Mouse (Mus musculus) stomach, embryonic 15.5 days (tissue): ENCODE data around the gene Ntpcr. TPM values are rescaled to one million over a fixed set of nuclear protein-coding genes. Genes with fewer than 3 reads are reported as not detected.

Experiments used
- ATAC-seq: fragments of 200-750 bp; cut with Nextera tagmentation; 2 replicates; pipeline ENCODE4 v1.8.0; 2017; ENCODE audit warnings: low read depth, moderate number of reproducible peaks, moderate TSS enrichment; ENCODE audit not compliant: insufficient read depth, low FRiP score
- H3K27ac ChIP-seq: fragments of 300-500 bp; sonication (generic); 2 replicates; pipeline ENCODE4 v1.5.1; 2015; ENCODE audit warnings: mild to moderate bottlenecking, inconsistent platforms
- H3K27me3 ChIP-seq: fragments of 300-500 bp; sonication (generic); replicated peaks from 2 replicates; pipeline ENCODE4 v1.6.1; 2015; ENCODE audit warnings: inconsistent platforms
- H3K36me3 ChIP-seq: fragments of 300-500 bp; sonication (generic); 2 replicates; pipeline ENCODE4 v1.6.1; 2015; ENCODE audit warnings: inconsistent platforms
- H3K4me1 ChIP-seq: fragments of 300-500 bp; sonication (generic); 2 replicates; pipeline ENCODE4 v1.6.1; 2015; ENCODE audit warnings: inconsistent platforms
- H3K4me2 ChIP-seq: fragments of 300-500 bp; sonication (generic); 2 replicates; pipeline ENCODE4 v1.6.1; 2015; ENCODE audit warnings: mild to moderate bottlenecking, inconsistent platforms
- H3K4me3 ChIP-seq: fragments of 300-500 bp; sonication (generic); replicated peaks from 2 replicates; pipeline ENCODE4 v1.5.1; 2015; ENCODE audit warnings: inconsistent platforms
- H3K9ac ChIP-seq: fragments of 300-500 bp; sonication (generic); 2 replicates; pipeline ENCODE4 v1.6.1; 2015; ENCODE audit warnings: inconsistent platforms
- H3K9me3 ChIP-seq: fragments of 300-500 bp; sonication (generic); 2 replicates; pipeline ENCODE4 v1.6.1; 2016; ENCODE audit warnings: inconsistent platforms
- WGBS: fragments of 180-500 bp; shearing (Covaris S2); methylation state at CpG from one replicate; pipeline ENCODE4 v1.1.7; 2015; 5-methylcytosine and 5-hydroxymethylcytosine counted together
- polyA plus RNA-seq: library from polyadenylated mRNA; unstranded; fragments of >200 nt; fragmentation: Nextera tagmentation; extraction: Ambion mirVana; gene quantifications from 2 replicates; pipeline ENCODE4 v1.2.1, GENCODE M21; 2015

Gene Ntpcr
- 27.9 and 29.7 TPM in 2 replicates for polyA plus RNA-seq

DNA sequence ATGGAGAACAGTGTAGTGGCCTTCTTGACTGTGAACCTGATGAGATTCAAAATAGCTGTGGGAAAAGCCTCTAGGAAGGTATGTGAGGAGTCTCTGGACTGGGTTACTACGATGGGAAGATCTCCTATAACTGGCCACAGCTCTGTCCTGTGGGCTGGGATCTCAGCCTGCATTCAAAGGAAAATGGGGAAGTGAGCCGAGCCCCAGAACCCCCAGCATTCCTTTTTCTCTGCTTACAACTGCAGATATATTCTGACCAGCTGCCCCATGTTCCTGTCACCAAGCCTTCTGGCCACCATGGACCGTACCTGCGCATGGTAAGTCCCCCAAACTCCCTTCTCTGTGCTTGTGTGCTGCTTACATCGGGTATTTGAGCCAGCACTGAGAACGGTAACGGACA, at the start of gene Ntpcr:
Gene Ntpcr (plus strand): TSS at position 218 of the 400 bp plus-strand sequence.
- Histone ChIP-seq H3K4me2 (no peak within 1 kb of the TSS), H3K9me3 (no peaks in the 10 kb centered on the region), H3K9ac (no peak within 1 kb of the TSS), H3K4me3 (no peak within 1 kb of the TSS), H3K27me3 (no peaks in the 10 kb centered on the region), H3K4me1 (peaks cover 5% of the 10 kb centered on the region), H3K36me3 (no peaks in the 10 kb centered on the region), H3K27ac (no peak within 1 kb of the TSS)
- WGBS = 71% methylated on average over 7 of the region's 7 CpGs
- no peak for ATAC-seq

DNA sequence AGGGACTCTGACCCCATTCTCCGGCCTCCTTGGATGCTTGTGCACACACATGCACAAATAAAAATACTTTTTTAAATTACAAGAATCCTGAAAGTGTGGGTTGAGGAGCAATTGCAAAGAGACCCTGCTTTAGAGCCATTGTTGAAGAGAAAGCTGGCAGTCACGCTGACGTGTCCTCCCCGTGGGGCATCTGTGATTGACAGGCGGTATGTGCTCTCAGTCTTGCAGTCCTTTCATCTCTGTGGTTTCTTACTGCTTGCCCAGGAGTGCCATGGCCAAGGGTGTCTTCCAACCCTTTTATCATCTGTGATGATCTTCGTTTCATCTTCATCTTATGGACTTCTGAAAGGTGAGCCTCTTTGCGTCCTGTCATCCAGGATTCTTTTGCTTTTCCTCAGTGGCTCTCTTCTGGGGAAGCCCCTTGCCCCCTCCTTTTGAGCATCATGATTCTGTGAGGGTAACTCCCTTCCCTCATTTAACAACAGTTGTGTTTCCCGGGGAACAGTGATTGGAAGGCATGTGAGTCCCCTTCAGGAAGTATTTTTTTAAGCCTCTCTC, 48.8 kb upstream of the Ntpcr start:
- Histone ChIP-seq H3K9me3 (no peaks in the 10 kb centered on the region), H3K4me3 (no peak overlapping the region), H3K27me3 (no peaks in the 10 kb centered on the region), H3K36me3 (no peaks in the 10 kb centered on the region), H3K4me1 (no peaks in the 10 kb centered on the region), H3K27ac (no peak overlapping the region), H3K4me2 (no peak overlapping the region), H3K9ac (no peak overlapping the region)
- no peak for ATAC-seq
- 58% methylated on average over 8 of the region's 8 CpGs for WGBS

DNA sequence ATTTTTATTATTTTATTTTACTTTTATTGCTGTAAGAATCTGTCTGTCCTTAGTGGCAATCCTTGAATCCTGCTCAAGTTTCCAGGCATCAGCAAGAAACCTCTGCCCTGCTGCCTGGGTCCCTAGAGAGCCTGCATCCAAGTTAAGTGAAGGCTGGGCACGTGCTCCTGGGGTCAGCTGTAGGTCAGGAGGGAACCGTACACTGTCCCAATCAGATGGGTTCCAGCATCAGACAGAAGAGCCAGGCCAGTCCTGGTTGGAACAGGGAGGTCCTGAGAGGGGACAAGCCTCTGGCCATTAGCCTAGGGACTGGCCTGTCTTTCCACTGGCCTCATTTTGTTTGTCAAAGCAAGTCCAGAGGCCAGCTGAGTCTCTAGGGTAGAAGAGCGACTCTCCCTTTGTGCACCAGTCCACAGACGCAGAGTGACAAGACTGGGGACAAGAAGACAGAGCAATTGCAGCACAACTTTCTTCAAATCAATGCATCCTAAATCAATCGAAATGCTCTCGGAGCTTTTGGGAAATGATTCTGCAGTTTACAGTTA, 44.5 kb upstream of the Ntpcr start:
- H3K4me1 ChIP-seq = no peaks in the 10 kb centered on the region
- ATAC-seq = no peak
- H3K27ac ChIP-seq = no peak overlapping the region
- no peak overlapping the region for H3K4me3 ChIP-seq
- 60% methylated on average over 6 of the region's 6 CpGs for WGBS
- no peaks in the 10 kb centered on the region; the same call in 1 of the 2 replicates for H3K27me3 ChIP-seq
- no peaks in the 10 kb centered on the region for H3K9me3 ChIP-seq
- H3K4me2 ChIP-seq = no peak overlapping the region
- no peak overlapping the region for H3K9ac ChIP-seq
- H3K36me3 ChIP-seq = no peaks in the 10 kb centered on the region

DNA sequence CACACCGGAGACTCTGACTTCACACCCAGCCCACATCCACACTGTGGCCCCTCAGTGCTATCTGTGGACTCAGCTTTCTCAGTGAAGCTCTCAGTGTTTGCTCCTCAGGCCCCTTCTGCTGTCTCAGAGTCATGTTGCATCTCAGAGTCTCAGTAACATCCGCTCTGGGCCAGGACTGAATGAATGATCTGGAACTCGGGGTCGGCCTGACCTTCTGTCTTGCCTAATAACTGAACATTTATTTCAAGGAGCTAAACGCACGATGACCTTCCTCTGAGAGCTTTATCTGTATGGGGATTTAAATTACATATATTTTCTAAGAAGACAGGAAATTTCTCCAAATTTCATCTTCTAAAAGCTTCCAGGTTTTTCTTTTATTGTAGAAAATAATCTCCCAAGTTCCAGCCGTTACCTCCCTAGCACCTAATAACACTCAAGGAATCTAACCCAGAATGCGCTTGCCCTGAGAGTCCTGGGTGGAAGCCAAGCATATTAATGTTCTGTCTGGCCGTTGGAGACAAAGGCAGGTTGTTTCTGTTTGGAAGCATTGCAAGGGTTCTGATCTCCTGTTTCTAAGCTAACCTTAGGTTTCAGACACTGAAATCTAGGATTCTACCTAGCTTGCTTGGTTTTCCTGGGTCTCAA, 43.4 kb upstream of the Ntpcr start:
- Histone ChIP-seq H3K4me3 (no peak overlapping the region), H3K27ac (no peak overlapping the region), H3K4me1 (no peaks in the 10 kb centered on the region), H3K36me3 (no peaks in the 10 kb centered on the region), H3K9me3 (no peaks in the 10 kb centered on the region), H3K9ac (no peak overlapping the region), H3K4me2 (no peak overlapping the region), H3K27me3 (no peaks in the 10 kb centered on the region; the same call in 1 of the 2 replicates)
- ATAC-seq = no peak
- 61% methylated on average over 9 of the region's 9 CpGs for WGBS

DNA sequence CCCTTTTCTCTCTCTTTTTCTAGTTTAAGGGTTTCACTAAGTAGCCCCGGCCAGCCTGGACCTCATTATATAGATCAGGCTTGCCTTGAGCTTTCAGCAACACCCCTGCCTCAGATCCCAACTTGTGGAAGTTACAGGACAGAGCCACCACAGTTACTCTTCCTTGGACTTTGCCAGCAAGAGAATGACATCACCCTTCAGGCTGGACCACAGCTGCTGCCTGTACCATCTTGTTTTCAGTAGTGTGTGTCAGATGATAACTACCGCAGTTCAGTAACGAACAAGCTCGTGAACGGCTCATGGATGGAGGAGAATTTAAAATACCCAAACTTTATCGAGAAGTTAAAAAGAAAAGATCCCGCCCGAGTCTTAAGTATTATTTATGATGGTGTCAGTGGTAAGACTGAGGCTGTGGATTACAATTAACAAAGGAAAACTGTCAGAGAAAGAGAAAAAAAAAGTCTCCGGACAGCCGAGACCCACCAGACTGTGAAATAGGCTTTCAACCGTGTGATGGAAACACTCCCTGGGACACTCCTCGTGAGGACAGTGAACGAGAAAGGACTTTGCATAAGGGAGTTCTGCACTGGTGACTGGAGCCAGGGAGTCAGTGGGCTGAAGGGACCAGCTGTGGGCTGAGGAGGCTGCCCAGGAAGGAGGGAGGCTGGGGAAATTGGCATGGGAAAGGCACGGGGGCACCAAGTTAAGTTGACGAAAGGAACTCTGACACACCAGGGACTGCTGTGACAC, 39.4 kb upstream of the Ntpcr start:
- Histone ChIP-seq H3K9ac (no peak overlapping the region), H3K9me3 (no peaks in the 10 kb centered on the region)

DNA sequence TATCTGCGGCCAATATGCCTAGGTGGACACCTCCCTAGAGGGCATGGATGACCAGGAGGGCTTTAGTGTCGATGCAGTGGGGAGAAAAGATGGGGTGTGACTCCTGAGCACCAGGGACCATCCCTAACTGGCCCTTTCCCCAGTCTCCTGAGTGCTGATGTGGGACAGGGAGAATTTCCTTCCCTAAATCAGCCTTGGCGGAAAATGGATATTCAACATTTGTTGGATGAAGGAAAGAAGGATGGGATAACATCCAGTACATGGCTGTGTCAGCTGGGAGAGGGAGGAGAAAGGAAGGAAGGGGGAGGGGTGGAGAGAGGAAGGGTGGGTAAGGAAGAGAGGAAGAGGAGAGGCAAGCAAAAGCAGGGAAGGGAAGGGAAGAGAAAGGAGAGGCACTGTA, 38.8 kb upstream of the Ntpcr start:
- Histone ChIP-seq H3K4me3 (no peak overlapping the region), H3K9me3 (no peaks in the 10 kb centered on the region), H3K36me3 (no peaks in the 10 kb centered on the region), H3K4me1 (no peaks in the 10 kb centered on the region), H3K27me3 (no peaks in the 10 kb centered on the region; the same call in 1 of the 2 replicates), H3K9ac (no peak overlapping the region), H3K27ac (no peak overlapping the region), H3K4me2 (no peak overlapping the region)
- 81% methylated on average over 3 of the region's 3 CpGs for WGBS
- no peak for ATAC-seq

More for the DNA sequence above, 39.4 kb upstream of the Ntpcr start:
- H3K4me3 ChIP-seq = no peak overlapping the region
- no peaks in the 10 kb centered on the region; the same call in 1 of the 2 replicates for H3K27me3 ChIP-seq
- no peak for ATAC-seq
- 74% methylated on average over 15 of the region's 15 CpGs for WGBS
- no peaks in the 10 kb centered on the region for H3K36me3 ChIP-seq
- no peak overlapping the region for H3K4me2 ChIP-seq
- H3K27ac ChIP-seq = no peak overlapping the region
- H3K4me1 ChIP-seq = no peaks in the 10 kb centered on the region

DNA sequence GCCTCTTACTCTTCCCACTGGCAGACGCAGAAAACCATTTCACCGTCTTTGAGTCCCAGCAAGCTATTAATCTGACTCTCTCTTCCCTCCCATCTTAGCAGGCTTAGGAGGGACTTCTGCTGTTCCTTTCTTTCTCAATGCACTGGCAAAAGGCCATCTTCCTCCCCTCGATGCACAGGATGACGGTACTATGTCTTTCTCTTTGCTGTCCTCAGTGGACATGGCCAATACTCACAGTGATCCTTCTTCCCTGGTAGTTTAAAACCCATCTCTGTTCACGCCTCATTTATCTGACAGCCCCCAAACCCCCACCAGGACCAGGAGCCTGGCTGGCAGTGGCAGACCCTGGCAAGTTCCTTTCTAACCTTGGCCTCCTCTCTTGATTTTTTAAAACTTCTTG, 37.3 kb upstream of the Ntpcr start:
- no peak overlapping the region for H3K27ac ChIP-seq
- no peaks in the 10 kb centered on the region for H3K9me3 ChIP-seq
- no peaks in the 10 kb centered on the region for H3K36me3 ChIP-seq
- H3K9ac ChIP-seq = no peak overlapping the region
- no peak overlapping the region for H3K4me3 ChIP-seq
- WGBS = 50% methylated on average over 5 of the region's 5 CpGs
- ATAC-seq = no peak
- no peaks in the 10 kb centered on the region for H3K4me1 ChIP-seq
- H3K4me2 ChIP-seq = no peak overlapping the region
- no peaks in the 10 kb centered on the region; the same call in 1 of the 2 replicates for H3K27me3 ChIP-seq

DNA sequence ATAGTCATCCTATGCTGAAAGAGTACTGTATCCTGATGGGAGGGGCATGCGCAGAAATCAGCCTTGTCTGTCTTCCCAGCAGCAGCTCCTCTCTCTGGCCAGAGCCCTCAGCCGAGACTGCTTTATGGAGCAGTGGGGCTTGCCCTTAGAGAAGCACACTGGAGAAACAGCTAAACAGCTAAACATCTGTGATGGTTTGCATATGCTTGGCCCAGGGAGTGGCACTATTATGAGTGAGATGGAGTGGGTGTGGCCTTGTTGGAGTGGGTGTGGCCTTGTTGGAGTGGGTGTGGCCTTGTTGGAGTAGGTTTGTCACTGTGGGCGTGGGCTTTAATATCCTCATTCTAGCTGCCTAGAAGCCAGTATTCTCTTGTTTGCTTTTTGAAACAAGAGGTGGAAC, 36.6 kb upstream of the Ntpcr start:
- Histone ChIP-seq H3K9me3 (no peaks in the 10 kb centered on the region), H3K4me1 (no peaks in the 10 kb centered on the region), H3K27me3 (no peaks in the 10 kb centered on the region; the same call in 1 of the 2 replicates), H3K36me3 (no peaks in the 10 kb centered on the region), H3K27ac (no peak overlapping the region), H3K4me3 (no peak overlapping the region), H3K4me2 (no peak overlapping the region), H3K9ac (no peak overlapping the region)
- ATAC-seq = no peak; the same call in 1 of the 2 replicates
- WGBS = 87% methylated on average over 3 of the region's 3 CpGs

DNA sequence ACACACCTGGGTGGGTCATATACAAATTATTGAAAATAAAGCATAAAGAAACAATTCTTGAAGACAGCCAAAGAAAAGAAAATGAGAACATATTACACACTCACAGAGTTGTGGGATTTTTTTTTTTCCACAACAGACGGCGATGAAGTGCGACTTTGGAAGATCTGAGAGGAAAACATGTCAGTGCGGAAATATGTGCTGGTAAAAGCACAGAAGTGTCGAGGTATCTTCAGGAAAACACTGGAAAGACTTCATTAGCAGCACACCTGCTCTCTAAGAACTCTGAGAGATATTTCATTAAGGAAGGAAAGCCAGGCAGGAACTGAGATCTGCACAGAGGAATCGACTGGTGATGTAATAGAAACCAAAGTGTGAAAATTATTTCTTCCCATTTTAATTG, 33.8 kb upstream of the Ntpcr start:
- Histone ChIP-seq H3K36me3 (no peaks in the 10 kb centered on the region), H3K27ac (no peak overlapping the region), H3K9me3 (no peaks in the 10 kb centered on the region), H3K4me3 (no peak overlapping the region), H3K4me1 (no peaks in the 10 kb centered on the region), H3K27me3 (no peaks in the 10 kb centered on the region), H3K9ac (no peak overlapping the region), H3K4me2 (no peak overlapping the region)
- no peak for ATAC-seq
- 79% methylated on average over 6 of the region's 6 CpGs for WGBS

DNA sequence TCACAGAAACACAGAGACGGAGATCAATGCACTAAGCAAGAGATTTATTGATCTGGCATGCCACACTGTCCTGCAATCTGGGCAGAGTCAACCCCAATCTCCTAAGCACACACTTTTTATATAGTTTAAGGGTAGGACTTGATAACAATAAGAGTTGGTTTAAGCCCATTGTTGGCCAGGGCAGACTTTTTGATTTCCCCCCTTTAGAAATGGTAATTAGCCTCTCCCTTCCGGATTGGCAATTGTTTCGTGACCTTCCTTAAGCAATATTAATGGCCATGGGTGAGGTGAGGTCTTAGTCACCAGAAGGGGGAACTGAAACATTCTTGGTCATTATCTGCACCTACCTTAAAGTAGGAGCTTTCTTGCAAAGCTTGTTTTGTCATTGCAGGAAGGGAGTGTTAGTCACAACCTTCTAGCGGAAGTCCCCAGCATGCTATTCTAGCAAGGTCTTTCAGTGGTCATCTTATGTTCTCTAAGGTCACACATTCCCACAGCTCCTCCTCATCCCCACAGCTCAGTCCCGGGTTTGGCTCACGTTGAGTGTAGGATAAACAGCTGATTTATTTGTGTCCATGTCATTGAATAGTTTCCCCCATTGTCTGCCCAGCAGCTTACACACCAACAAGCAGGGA, 30.3 kb upstream of the Ntpcr start:
- no peak for ATAC-seq

DNA sequence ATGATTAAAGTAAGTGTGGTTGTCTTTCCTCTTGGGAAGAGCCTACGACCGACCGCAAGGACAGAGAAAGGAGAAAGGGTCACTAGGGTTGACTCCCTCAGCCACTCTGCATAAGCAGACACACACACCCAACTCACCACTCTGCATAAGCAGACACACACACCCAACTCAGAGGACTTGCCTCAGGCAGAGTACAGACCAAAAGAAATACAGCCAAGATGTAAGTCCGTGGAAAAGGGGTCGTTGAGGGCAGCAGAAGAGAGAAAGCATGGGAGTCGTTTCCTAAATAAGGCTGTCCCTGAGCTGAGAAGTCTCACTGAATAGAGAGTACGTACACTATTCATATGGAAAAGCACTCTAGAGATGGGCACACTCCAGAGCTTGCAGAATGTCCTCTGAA, 29.4 kb upstream of the Ntpcr start:
- Histone ChIP-seq H3K36me3 (no peaks in the 10 kb centered on the region), H3K4me2 (no peak overlapping the region), H3K9ac (no peak overlapping the region), H3K4me1 (no peaks in the 10 kb centered on the region), H3K4me3 (no peak overlapping the region), H3K9me3 (no peaks in the 10 kb centered on the region), H3K27me3 (no peaks in the 10 kb centered on the region), H3K27ac (no peak overlapping the region)
- 71% methylated on average over 7 of the region's 7 CpGs for WGBS
- no peak for ATAC-seq

More for the DNA sequence above, 30.3 kb upstream of the Ntpcr start:
- H3K27me3 ChIP-seq = no peaks in the 10 kb centered on the region
- 71% methylated on average over 6 of the region's 6 CpGs for WGBS
- no peak overlapping the region for H3K4me2 ChIP-seq
- no peak overlapping the region for H3K27ac ChIP-seq
- H3K9me3 ChIP-seq = no peaks in the 10 kb centered on the region
- H3K36me3 ChIP-seq = no peaks in the 10 kb centered on the region
- no peaks in the 10 kb centered on the region for H3K4me1 ChIP-seq
- H3K4me3 ChIP-seq = no peak overlapping the region
- H3K9ac ChIP-seq = no peak overlapping the region
